Mouse (Mus musculus) bone marrow macrophage, adult 2 months (primary cell): ENCODE measurements at regions not wholly inside any gene's neighbourhood (a gene's known extent, or its start where the extent isn't known, plus 50 kb on each side); places are given as distances from the start of the nearest gene placed in this dataset.

Experiments used
- H3K27ac ChIP-seq: 2 replicates; pipeline ENCODE4 v1.5.1; 2012; ENCODE audit warnings: low read depth, low read length; ENCODE audit not compliant: insufficient read depth
- H3K4me1 ChIP-seq: 2 replicates; pipeline ENCODE4 v1.6.1; 2012; ENCODE audit warnings: low read length; ENCODE audit not compliant: control insufficient read depth, insufficient read depth
- H3K4me3 ChIP-seq: 2 replicates; pipeline ENCODE4 v1.5.1; 2012; ENCODE audit warnings: mild to moderate bottlenecking, low read length, moderate library complexity; ENCODE audit not compliant: insufficient read depth
- CTCF ChIP-seq: IDR thresholded peaks from 2 replicates; pipeline ENCODE4 v1.5.1; 2012; ENCODE audit warnings: low read depth, mild to moderate bottlenecking, low read length, moderate library complexity
- POLR2A ChIP-seq: IDR thresholded peaks from 2 replicates; pipeline ENCODE4 v1.6.1; 2012; ENCODE audit warnings: mild to moderate bottlenecking, low read depth, low read length, borderline replicate concordance

DNA sequence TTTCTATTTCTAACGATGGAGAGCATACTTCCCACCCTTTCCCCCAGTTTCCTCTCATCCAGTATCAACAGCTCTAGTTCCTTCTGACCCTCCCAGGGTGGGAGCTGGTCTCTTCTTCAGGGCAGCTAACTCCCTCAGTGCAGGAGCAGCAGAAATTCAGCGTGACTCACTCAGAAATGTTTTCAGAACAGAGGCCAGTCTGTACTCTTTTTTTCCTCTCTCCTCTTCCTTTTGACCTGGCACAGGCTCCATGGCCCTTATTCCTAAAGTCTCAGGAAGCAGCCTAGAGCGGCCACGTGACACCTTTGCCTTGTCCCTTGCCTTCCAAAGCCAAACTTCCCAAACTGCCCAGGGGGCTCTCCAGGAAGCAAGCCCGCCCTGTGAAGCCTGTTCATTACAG is 55.4 kb downstream of the Pja1 start:
- no peaks in the 10 kb centered on the region for H3K4me1 ChIP-seq
- no peak overlapping the region for H3K27ac ChIP-seq
- H3K4me3 ChIP-seq: no peak overlapping the region
- TF ChIP-seq POLR2A: no peak
- TF ChIP-seq CTCF: no peak

DNA sequence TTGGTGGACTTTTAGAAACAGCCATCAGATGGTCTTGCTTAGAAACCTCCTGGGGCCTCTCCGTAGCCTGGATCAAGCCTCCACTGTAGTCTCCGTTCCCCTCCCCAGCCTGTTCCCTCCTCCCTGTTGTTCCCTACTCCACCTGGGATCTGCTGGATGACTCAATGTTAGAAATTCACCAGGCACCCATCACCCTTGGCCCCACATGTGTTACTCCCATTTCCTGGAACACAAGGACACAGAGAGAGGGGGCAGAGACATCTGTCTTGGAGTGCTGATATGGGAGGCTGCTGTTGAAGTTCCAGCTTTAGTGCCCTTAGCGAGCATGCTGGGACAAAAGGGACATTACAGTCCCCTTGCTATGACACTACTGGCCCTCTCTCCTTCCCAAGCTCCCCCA is 60.1 kb downstream of the Pja1 start:
- Histone ChIP-seq H3K27ac (no peak overlapping the region), H3K4me3 (no peak overlapping the region), H3K4me1 (no peaks in the 10 kb centered on the region)
- no peak for TF ChIP-seq CTCF
- TF ChIP-seq POLR2A: no peak

DNA sequence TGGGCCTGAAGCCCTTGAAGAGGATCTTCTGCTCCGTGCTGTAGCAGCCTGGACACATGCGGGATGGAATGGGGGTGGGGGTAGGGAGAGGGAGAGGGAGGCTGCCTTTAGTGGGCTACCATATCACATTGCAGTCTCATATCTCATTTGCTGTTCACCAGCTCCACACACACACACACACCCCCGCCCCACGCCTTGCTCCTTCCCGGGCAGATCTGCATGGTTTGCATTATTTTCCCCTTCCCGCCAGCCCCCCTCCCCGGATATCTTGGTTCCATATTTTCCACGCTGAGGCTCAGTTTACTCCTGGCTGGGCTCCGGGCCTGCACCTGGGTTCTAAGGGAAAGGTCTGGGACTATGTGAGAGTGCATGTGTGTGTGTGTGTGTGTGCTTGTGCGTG is 61.2 kb downstream of the Pja1 start:
- Histone ChIP-seq H3K4me1 (no peaks in the 10 kb centered on the region), H3K4me3 (no peak overlapping the region), H3K27ac (no peak overlapping the region)
- no peak for TF ChIP-seq POLR2A
- no peak for TF ChIP-seq CTCF

DNA sequence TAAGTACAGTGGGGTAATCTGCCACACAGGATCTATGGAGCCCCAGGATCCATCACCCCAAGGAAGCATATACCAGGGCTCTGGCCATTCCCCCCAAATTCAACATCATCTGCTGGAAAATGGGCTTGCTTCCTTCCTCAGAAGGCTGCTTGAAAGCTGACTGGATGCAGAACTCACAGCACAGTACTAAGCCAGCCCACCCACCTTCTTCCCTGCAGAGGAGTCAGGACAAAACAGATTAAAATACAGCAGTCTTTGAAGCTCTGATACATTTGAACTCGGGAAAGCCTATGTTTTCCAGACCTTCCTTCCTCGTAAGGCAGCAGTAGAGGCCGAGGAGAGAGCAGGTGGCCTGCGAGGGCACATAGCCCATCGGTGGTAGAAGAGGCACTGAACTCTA is 61.7 kb downstream of the Pja1 start:
- Histone ChIP-seq H3K4me3 (no peak overlapping the region), H3K4me1 (no peaks in the 10 kb centered on the region), H3K27ac (no peak overlapping the region)
- TF ChIP-seq CTCF (no peak), POLR2A (no peak)

DNA sequence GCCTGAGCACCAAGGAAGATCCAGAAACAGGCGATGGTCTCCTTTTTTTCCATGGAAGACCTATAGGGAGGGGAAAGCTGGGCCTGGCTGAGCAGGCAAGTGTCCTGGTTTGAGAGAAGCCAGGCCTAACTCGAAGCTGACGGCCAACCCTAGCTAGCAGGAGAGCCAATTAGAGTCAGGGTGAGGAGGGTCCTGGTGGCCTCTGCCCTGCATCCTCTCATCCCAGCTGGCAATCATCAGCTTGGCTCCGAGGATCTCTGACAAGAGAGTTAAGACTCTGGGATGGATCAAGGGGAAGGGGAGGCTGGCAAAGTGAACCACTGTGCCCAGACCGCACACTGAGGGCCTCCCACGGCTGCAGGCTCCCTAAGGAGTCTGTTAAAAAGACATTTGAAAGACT is 62.3 kb downstream of the Pja1 start:
- TF ChIP-seq POLR2A (no peak), CTCF (no peak)
- Histone ChIP-seq H3K27ac (no peak overlapping the region), H3K4me1 (no peaks in the 10 kb centered on the region), H3K4me3 (no peak overlapping the region)

DNA sequence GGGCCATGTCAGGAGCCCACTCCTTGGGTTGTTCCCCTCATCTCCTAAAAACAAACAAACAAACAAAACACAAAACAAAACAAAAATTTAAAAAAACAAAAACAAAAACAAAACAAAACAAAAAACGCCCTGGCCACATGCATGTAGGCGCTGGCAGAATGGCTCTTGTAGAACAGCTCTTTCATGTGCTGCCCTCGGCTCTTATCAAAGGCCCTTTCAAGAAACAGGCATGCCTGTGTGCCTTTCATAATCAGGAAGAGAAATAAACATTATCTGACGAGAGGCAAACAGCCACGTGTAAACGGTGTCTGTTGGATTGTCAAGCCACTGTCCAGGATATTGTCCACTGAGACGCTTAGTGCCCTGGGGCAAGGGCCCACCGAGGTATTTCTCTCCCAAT is 65.2 kb downstream of the Pja1 start:
- Histone ChIP-seq H3K4me1 (no peaks in the 10 kb centered on the region), H3K4me3 (no peak overlapping the region), H3K27ac (no peak overlapping the region)
- TF ChIP-seq CTCF (no peak), POLR2A (no peak)

DNA sequence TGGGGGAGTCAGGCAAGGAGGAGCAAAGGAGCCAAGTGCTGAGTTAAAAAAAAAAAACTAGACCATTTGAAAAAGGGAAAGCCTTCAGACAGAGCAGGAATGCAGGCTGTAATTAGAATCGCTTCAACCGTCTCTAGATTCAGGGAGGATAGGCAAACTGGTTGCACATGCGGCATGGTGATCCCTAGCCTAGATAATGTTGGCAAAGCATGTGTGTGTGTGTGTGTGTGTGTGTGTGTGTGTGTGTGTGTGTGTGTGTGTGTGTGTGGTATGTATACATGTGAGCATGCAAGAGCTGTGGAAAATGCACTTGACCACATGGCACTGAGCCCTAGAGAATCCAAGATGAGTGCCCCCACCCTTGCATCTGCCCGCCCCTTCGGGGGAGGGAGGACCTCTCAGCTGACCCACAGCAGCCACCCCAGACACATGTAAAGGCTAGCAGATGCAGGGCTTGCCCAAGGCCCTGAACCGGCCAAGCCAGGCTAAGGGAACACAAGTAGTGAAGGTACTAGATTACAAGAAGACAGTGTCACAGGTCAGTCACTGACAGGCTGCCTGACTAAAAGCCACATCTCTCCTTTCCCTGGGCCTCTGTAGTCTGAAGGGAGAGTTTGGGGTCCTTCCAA is 67.4 kb downstream of the Pja1 start:
- no peak overlapping the region for H3K27ac ChIP-seq
- no peaks in the 10 kb centered on the region for H3K4me1 ChIP-seq
- H3K4me3 ChIP-seq: no peak overlapping the region
- TF ChIP-seq CTCF: no peak
- no peak for TF ChIP-seq POLR2A

DNA sequence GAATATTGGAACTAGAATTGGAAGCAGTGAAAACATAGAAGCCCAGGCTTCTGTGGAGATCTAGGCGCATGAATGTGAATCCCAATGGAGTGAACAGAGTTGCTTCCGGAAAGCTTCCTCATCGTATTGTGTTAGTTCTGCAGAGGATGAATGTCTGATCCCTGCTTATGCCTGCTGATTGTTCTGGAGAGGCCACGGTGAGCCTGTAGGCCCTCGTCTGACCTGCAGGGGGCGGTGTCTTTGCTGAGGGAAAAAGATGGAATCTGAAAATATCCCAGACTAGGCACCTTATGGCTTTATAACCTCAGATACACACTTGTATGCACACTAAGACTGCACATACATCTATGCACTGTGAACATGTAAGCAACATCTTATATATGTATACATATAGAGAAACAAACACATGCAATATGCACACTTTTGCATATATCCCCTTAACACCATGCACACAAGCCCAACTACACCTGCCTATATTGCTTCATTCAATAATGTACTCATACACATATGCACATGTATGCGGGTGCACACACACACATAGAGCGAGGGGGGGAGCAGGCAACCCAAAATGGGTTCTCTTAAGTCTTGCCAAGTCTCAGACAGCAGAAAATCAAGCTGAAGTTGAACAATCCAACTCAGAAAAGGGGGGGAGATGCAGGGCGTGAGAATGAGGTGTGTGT is 68.1 kb downstream of the Pja1 start:
- no peak overlapping the region for H3K4me3 ChIP-seq
- H3K4me1 ChIP-seq: no peaks in the 10 kb centered on the region
- H3K27ac ChIP-seq: no peak overlapping the region
- TF ChIP-seq POLR2A (no peak), CTCF (no peak)

DNA sequence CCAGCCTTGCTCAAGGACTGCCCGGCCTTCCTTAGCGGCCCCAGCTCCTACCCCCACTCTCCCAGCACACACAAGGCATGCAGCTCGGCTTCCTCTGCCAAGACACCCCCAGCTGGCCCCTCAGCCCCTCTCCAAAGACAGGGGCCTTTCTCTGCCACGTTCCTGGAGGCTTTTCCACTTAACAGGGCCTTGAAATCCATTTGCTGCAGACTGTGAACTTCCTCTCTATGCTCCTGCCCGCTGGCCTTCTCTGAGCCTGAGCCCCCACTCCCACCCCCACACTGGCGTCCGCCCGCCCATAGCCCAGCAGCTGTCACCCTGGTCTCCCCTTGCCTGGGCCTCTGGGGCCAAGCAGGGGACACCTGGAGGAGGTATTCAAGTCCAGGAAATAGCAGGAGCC is 73.7 kb downstream of the Pja1 start:
- H3K27ac ChIP-seq: no peak overlapping the region
- no peak overlapping the region for H3K4me3 ChIP-seq
- no peaks in the 10 kb centered on the region for H3K4me1 ChIP-seq
- no peak for TF ChIP-seq POLR2A
- no peak for TF ChIP-seq CTCF

DNA sequence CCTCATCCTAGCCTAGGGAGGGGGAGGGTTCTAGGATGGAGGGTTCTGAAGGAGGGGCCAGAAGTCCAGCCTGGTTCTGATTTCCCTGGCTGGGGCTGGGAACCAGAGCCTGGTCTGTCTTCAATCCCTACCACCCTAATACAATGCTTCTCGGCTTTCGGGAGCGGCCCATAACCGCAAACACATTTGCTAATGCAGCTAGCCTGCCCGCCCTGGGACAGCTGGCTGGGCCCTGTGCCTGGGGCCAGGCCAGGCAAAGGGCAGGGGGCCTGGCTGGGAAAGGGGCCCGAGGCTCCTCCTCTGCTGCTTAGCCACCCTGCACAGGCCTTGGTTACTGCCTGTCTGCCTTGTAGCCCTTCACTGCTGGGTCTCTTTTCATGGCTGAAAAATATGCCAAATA is 74.9 kb downstream of the Pja1 start:
- H3K27ac ChIP-seq: no peak overlapping the region
- TF ChIP-seq POLR2A (no peak), CTCF (no peak)
- H3K4me1 ChIP-seq: no peaks in the 10 kb centered on the region
- H3K4me3 ChIP-seq: no peak overlapping the region

DNA sequence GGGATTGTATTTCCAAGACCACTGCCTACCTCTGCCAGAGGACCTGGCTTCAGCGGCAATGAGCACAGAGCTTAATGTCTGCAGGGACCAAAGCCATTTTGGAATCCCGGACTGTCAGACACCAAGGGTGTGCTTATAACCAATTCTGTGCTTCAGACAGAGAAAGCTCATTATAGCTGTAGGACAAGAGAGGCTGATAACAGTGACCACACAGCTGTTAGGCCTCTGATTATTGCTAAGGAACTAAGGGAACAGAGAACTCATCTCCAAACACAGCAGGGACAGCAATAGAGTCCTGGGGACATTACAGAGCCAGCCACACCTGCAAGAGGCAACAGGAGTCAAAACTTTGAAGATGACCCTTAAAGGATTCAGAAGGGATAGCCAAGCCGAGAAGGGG is 76.0 kb downstream of the Pja1 start:
- no peak overlapping the region for H3K27ac ChIP-seq
- H3K4me1 ChIP-seq: no peaks in the 10 kb centered on the region
- no peak overlapping the region for H3K4me3 ChIP-seq
- no peak for TF ChIP-seq CTCF
- TF ChIP-seq POLR2A: no peak
